Mouse (Mus musculus) adrenal gland, postnatal 10 days (tissue): ENCODE data around the gene Cyld. TPM values are rescaled to one million over a fixed set of nuclear protein-coding genes. Genes with fewer than 3 reads are reported as not detected.

Source experiments
- DNase-seq: peaks from one replicate; pipeline ENCODE4 v3.0.0; 2021; ENCODE audit warnings: mixed read lengths
- total RNA-seq, 2 experiments: library from RNA; stranded (reverse); gene quantifications; 2 replicates each; pipeline ENCODE4 v1.2.3; 2021

The Cyld gene
- total RNA-seq, 2 experiments from 2014 or later = 26.7 to 31.7 TPM

DNA sequence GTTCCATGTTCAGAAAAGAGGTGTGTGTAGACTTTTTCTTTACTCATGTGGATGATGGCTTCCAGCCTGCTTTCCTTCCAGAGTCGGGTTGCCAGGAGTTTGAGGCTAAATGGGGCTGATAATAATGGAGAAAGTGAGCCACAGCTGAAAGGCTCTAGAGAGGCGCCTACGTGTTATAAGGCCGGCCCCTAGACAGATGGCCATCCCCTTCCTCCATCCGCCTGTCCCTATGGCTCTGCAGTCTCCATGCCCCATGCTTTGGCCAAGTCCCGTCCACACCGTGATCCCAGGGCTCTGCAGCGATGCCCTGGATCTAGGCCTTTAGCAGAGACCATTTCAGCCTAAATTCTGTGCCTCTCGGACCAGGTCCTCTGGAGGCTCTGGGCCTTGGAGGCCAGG lies 96.5 kb downstream of the Cyld start:
- no peak for DNase-seq

DNA sequence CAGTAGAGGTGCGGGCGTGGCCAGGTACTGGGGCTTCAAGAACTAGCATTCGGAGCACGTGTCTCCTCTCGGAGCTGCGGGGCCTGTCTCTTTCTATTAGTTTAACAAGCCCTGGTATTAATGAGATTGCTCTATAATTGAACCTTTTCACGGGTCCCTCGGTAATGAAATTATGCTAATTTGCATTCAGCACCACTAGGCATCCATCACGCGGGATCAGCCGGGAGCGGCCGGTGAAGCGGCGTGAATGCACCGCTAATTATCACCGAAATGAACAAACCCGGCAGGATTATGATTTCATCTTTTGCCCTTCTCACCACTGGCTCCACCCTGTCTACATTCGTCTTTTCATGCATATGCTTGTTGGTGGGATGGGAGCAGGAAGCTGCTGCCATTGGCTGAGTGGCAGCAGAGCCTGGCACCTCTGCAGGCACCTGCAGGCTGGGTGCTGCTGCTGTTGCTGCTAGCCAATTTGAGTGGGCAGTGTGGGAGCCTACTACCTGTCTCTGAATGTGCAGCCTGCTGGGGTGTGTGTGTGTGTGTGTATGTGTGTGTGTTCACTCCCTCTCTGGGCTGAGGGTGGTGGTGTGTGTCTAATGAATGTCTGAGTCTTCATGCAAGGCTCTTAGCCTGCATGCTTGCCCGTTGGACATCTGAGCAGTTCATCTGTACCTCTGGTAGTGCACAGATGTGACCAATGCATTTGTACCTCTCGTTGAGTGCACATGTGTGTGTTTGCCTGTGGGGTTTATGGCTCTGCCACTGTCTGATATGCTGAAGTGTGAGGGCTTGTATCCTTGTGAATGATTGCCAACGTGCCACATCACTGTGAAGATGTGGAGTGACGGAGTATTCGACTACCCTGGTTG lies 97.2 kb downstream of the Cyld start:
- DNase-seq = no peak

- DNase-seq = no peak
These were observed 97.7 kb downstream of the Cyld start for GRCm38 (mm10) chr8:88794615-88794907.

- no peak for DNase-seq
These were observed 99.1 kb downstream of the Cyld start for GRCm38 (mm10) chr8:88795896-88796295.

- DNase-seq = no peak
These were observed 99.8 kb downstream of the Cyld start for GRCm38 (mm10) chr8:88796651-88797050.

Other genes with a start within 250 kb of the Cyld start
- gene Nkd1, start 175.7 kb upstream of the Cyld start, total RNA-seq = 10 to 100 TPM; 35.3 to 40.0 TPM
- gene Snx20, start 60.9 kb upstream of the Cyld start, total RNA-seq = 1 to 10 TPM; 2.5 to 2.7 TPM
- 1 to 10 TPM in 1 of 2 experiments, under 1 TPM in 1; 0.94 to 1.1 TPM for gene Nod2, start 49.7 kb upstream of the Cyld start, total RNA-seq